Mouse (Mus musculus) lung, postnatal 4 days (tissue): ENCODE data around the gene Lrrc56.
A peak's percentile ranks its signal among the peaks of the same experiment; 100 is the strongest.

Experiments used
- DNase-seq, 2 experiments: peaks; one replicate each; pipeline ENCODE4 v3.0.0; 2021

Lrrc56 gene

DNA sequence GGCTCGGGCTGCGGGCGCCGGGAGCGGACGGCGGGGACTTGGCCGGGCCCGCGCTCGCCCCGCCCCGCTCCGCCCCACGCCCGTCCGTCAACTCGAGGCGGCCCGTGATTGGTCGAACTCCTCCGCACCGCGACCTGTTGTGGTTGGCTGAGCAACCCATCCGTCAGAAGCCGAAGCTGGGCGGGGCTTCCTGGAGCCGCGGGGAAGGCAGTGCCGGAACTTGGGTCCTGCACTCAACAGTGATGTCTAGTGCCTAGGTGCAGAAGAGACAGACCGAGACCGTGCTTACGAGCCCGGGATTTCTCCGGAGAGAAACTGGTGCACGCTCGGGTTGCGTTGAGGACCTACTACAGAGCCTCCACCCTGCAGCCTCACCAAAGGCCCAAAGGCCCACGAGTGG is at the start of gene Lrrc56, which contains the start of gene Hras:
Lrrc56 (plus strand) TSS at position 210 of the 400 bp plus-strand sequence.
Hras (minus strand) TSS at position 58 of the 400 bp plus-strand sequence.
- peak; percentile 98 to 99 for DNase-seq

DNA sequence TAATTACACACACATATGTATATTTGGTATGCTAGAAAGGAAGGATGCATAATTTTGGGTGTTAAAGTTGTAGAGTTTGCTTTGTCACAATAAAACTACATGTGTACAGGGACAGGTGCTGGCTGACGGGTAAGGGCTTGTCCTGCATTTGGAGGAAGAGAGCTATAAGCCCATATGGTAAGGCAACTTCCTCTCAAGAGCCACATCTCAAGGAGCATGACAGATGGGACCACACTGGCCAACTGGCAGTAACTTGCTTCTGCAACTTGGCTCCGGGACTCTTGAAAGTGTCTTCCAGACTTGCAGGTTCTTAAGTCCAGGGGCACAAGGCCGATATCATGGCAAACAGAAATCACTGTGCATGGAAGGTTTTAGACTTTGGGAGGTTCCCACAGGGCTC is 49.3 kb upstream of the Lrrc56 start:
- no peak for DNase-seq

DNA sequence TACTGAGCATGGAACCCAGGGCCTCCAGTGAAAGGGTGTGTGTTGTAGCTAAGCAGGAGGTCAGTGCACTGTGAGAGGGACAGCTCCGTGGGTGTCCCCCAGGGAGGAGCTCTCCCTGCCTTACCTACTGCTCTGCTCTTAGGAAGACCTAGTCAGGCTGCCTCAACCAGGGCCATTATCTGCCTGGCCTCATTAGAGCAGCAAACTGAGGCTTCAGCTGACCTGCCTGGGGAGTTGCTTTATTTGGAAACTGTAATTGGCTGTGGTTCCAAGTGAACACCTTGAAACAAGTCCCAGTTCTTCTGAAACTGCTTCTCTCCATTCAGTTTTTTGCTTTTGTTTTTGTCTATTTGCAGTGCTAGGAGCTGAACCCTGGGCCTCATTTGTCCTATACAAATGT is 48.6 kb upstream of the Lrrc56 start:
- DNase-seq: no peak

DNA sequence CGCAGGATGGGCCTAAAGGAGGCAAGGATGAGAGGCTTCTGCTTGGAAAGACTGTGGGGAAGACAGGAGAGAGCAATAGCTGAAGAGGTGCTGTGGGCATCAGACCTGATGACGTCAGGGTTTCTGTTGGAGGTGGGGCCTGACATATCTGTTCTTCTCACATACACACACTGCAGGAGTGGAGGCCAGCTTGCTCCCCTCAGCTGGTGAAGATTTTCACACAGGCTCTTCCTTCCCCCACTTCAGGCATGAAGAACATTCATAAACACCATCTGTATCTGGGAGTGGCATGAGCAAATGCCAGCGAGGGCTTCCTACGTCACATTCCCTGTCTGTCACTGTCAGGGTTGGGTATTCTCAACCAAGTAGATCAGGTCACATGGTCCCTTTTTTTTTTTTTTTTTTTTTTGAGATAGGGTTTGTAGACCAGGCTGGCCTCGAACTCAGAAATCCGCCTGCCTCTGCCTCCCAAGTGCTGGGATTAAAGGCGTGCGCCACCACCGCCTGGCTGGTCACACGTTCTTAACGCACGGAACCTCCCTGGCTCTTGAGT is 47.8 kb upstream of the Lrrc56 start:
- DNase-seq: no peak

DNA sequence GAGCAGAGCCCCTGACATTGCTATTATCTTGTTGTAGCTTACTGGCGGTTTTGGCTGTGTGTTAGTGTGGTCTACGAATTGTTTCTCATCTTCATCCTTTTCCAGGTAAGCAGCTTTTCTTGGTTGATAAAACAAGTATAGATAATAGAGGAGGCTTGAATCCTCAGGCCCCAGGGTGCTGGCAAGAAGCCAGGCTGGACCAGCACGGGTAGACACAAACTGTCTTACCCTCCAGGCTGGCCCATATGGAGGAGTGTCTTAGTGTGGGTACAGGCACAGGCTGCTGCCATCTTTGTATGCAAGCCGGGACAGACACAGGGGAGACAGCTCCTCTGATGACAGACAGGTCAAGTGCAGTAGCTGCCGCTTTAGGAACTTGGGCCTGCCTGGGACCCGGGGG is 46.9 kb upstream of the Lrrc56 start:
- no peak for DNase-seq

DNA sequence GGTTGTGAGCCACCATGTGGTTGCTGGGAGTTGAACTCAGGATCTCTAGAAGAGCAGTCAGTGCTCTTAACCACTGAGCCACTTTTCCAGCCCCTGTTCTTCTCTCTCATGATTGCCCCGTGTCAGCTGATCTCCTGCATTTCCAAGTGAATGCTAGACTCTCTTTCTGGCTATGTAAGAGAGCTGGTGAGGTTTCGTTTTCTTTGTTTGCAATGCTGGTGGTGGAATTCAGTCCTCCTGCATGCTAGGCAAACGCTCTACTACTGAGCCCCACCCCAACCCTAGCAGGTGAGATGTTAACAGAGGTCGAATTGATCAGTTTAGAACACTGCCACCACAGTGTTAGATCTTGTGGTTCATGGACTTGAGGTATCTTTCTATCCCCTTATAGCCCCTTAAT is 45.3 kb upstream of the Lrrc56 start:
- DNase-seq: no peak

DNA sequence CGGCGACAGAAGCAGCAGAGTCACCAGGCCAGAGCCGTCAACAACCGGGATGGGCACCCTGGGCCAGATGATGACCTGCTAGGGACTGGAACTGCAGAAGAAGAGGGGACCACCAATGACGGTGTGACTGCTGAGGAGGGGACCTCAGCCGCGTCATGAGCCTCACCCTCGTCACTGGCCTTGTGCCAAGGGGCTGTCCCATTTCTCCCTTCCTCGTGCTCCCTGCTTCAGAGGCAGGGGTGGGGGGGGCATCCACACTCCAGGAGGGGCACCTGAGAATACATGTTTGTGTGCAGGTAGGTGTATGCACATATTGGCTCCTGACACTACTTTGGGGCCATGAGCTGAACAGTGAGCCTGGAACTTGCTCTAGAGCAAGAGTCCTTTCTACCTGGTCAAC is 38.6 kb upstream of the Lrrc56 start:
- DNase-seq: no peak

DNA sequence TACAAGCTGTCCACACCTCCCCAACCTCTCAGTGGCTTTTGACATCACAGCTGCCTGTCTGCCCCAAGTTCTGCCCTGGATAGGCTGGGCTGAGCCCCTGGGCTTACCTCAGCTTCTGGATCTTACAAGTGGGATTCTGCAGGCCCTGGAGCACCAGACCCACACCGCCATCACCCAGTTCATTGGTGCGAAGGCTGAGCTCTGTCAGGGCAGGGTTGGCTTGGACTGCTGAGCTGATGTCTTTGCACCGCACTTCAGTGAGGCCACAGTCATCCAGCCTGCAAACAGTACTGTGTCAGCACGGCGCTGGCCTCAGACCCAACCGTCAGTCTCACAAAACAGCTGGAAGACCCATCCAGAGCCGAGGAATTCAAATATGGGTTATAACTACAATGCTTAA is 29.6 kb upstream of the Lrrc56 start:
- DNase-seq: no peak

DNA sequence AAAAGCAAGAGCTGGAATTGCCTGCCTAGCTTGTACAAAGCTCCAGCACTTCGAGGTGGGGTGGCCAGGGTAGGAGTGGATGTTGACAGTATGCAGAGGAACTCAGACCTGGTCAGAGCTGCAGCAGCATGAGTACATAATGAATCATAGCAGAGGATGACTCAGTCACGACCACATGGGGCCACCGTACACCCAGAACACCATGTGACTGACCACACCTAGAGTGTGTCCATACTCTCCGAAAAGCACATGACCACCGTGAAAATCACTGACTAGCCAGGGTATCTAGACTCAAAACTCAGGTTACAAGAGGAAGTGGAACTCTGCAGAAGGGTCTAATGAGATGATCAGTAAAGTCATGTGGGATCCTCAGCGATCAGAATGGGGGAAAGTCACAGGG is 29.1 kb upstream of the Lrrc56 start:
- peak in 1 of 2 experiments; percentile 33 for DNase-seq

DNA sequence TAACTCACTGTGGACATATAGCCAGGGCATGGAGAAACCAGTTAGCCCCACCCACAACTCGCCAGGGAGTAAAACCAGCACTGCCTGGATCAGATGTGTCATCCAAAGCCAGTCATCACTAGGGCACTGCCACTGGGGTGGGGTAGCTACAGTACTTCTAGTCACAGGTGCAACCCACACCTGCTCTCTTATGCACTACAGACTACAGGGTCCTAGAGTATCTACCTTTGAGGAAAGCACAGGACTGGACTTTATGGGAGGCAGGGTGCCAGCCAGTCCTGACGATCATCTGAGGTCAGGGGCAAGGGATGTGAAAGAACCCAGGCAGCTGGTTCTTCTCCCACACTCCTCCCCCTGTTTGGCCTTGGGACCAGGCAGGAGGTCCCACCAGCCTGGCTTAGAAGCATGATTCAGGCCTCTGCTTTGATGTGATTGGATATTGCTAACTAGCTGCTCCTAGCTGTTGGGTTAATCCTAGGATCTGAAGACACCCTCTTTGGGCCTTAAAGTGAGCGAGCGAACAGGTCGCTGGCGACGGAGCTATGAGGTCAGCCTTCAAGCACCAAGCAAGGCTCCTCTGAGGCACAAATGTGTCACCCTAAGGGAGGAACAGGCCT is 25.9 kb upstream of the Lrrc56 start:
- DNase-seq: peak; percentile 59 to 81

DNA sequence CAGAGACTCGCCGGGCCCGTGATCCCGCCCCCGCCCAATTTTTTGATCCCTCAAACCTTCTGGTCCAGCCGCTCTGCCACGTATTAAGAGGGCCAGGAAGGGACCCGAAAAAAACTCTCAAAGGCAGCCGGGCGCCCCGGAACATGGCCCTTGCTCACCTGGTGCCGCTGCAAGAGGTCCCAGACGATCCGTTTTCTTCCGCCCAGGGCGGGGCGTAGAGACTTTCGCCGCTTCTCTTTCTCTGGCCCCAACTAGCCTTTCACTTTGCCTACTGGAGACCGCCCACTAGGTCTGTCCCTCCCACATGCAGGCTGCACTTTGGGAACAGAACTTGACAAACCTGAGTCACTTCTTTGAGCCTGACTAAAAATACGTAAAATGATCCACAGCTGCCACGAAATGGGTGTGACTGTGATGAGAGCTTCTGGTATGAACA is 25.4 kb upstream of the Lrrc56 start:
- DNase-seq: peak; percentile 80 to 86

DNA sequence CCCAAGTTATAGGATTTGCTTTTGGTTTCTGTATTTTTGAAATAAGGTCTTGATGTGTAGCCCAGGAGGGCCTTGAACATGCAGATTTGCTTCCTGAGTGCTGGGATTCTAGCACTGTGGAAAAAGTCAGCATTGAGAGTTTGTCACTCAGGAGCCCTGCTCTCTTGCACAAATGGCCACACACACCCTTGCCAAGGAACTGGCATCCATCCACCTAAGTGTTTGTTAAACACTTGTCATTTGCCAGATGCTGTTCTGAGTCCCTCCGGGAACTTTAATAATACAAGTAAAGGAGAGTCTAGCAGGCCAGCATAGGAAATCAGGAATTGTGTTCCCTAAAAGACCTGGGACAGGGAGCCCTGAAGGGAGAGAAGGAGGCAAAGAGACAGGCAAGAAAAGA is 24.7 kb upstream of the Lrrc56 start:
- peak in 1 of 2 experiments; percentile 57 for DNase-seq

DNA sequence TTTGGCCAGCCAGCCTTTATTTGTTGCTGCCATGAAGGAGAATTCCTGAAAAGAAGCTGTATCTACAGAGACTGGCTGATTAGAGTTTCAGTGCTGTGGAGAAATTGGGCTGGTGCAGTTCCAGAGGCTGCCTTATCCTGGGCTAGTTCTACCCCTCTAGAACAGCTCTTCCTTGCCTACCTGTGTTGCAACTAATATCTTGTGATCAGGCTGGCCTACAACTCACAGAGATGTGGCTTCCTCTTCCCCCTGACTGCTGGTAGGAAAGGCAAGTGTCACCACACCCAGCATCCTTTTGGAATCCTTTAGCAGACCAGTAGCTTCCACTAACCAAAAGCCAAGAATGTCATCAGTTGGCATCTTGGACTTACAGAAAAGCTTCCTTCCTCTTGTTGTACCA is 24.1 kb upstream of the Lrrc56 start:
- no peak for DNase-seq

DNA sequence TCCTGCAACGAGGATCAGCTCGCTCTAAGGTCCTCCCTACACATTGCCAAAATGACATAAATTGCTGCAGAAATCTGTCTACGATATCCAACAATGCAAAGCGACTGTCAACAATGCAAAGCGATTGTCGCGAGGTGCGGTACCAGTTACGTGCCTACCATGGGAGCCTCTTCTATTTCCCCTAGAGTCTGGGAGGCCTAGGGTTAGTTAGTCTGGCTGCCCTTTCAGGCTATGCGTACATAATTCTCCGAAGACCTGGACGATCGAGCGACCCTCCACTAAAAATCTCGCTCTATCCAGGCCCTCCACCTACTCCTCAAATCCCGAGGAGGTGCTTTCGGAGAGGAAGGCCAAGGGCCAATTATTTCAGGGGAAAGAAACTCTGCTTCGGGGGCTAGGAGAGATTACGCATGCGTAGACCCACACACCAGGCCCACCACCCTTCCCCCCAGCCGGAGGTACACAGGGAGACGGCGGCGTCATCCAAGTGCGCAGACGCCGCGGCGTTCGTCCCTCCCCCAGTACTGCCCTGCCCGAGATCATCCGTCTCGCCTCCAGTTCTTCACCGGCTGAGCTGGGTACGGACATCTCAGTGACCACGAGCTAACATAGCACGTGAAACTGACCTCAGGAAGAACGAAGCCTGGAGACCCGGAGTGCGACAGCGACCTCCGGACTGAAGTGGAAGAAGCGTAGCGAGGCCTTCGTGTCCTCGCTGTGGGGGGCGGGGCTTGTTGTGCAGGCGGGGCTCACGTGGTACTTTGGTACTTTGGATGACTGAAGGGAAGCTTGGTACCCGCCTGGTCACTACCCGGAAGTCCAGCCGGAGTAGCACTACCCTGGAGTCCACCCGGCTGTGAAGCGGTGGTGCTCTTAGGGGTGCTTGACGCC is 21.6 kb upstream of the Lrrc56 start, which contains the start of gene Rnh1:
Rnh1 (minus strand) TSS at position 742 of the 891 bp plus-strand sequence.
- peak; percentile 92 to 94 for DNase-seq

DNA sequence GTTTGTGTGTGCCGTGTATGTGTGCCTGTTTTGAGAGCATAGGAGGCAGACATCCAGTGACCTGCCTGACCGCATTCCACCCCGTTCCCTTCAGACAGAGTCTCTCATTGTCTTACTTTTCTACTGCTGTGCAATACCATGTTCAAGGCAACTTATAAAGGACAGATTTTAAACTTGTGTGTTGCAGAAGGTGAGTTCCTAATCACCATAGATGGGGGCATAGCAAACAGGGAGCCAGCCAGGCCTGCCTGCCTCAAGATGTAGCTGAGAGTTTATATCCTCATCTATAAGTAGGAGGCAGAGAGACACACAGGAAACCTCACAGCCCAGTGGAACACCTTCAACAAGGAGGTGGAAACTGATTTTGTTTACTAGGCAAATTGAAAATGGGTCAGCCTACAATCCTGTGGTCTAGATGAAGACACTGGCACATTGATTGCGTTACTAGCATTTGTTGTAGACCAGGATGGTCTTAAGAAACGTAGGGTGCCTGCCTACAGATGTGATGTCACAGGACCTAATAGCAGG is 20.6 kb upstream of the Lrrc56 start:
- DNase-seq: no peak

DNA sequence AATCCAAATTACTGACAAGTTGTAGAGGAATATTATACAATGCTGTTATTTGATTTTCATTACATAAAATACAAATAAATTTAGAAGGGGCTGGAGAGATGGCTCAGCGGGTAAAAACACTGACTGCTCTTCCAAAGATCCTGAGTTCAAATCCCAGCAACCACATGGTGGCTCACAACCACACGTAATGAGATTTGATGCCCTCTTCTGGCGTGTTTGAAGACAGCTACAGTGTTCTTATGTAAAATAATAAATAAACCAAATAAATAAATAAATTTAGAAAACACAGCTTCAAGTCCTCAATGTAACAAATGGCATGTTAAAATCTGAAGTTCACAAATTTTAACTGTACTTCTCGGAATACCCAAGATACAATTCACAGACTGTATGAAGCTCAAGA is 18.9 kb upstream of the Lrrc56 start:
- no peak for DNase-seq

DNA sequence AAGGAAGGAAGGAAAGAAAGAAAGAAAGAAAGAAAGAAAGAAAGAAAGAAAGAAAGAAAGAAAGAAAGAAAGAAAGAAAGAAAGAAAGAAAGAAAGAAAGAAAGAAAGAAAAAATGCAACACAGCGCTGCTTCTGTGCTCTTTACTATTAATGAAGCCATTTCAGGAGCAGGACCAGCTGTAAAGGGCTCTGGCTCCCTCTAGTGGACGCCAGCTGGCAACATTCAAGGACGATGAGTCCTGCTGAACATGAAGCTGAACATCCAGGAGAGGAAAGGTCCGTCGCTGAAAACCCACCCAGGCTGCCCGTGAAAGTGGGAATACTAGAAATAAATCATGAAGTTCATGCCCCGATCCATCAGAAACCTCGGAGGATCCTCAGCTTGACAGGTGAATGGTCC is 17.8 kb upstream of the Lrrc56 start:
- DNase-seq: peak; percentile 84 to 91

DNA sequence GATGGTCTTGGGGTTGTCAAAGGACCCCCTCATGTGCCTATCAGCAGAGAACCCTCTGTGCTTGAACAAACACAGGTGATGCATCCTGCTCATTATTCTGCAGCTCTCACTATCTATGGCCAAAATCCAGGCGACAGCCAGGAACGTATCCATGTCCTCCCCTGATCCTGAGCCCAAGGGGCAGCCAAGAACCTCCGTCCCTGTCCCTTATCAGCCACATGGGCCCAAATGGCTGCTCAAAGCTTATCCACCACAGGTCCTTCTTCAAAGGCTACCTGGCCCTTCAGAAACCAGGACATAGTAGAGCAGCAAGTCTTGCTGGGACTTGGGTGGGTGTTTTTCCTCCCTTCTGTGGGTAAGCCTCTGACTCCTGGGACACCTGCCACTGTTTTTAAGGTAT is 5.8 kb upstream of the Lrrc56 start:
- DNase-seq: no peak

DNA sequence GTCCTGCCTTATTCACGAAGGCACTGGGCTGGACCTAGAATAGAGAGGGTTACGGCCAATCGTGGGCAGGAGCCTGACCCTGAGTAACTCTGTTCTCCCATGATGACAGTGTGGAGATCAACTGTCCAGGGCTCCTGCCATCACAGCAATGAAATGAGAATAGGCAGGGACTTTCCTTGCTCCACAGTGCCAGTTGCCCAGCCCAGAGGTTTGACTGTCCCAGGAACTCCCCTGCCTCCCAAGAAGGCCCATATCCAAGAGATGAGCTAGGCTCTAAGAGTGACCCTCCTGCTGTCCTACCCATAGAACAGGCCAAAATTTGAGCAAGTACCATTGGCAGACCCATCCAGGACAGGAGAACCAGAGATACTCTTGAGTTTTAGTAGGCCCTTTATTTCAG is 5.2 kb upstream of the Lrrc56 start:
- no peak for DNase-seq

DNA sequence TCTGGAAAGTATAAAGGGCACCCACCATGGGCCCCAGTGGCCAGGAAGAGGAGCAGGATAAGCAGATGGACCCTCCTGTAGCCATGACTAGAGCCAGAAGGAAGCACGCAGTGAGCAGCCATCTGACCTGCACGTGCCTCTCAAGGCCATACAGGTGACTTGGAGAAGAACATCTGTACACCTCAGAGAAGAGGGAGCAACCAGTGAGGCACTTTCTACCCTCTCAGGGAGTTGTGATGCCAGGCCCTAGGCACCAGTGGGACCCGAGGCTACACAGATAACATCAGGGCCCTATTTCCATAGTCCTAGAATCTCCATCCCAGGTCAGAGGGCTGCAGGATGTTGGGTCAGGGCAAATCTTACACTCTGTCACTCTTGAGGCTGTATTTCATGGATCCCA is 3.7 kb upstream of the Lrrc56 start:
- no peak for DNase-seq

DNA sequence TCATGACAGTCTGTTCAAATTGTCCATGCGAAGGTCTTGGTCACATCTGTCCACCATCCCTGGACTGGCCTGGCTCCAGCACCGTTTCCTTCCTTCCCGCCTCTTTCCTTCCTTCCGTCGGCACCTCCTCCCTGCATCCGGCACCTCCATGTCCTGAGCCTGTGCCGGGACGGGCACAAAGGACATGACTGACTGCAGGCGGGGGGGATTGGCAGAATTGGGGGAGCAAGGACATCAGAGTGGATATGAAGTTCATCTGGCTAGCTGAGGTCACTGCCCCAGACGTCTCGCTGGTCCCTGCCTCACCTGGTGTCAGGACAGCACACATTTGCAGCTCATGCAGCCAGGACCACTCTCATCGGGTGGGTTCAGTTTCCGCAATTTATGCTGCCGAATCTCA is 2.9 kb upstream of the Lrrc56 start:
- peak; percentile 49 to 69 for DNase-seq

DNA sequence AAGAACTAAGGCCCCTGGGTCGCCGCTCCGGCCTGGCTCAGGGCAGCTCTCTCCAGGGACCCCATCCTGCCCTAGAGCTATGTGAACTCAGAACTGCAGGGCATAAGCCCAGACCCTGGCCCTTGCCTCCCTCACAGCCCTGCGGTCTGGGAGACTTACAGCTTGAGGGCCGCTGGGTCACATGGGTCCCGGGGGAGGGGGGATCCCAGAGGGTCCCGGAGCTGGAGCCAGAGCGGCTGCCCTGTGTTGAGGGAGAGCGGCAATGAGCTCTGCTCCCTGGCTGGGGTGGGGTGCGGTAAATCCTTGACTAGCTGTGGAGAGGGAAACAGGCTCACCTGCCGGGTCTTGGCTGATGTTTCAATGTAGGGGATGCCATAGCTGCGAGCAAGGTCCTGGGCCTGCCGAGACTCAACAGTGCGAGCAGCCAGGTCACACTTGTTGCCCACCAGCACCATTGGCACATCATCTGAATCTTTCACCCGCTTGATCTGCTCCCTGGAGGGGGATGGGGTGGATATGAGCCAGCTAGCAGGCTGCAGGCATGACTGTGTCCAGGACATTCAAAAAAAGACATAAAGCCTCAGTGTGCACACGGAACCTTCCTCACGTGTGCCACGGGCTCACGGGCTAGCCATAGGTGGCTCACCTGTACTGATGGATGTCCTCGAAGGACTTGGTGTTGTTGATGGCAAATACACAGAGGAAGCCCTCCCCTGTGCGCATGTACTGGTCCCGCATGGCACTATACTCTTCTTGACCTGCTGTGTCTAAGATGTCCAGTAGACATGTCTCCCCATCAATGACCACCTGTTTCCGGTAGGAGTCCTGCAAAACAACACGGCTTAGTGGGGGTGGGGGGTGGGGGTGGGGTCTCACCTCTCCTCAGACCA is 1.9 kb upstream of the Lrrc56 start:
- DNase-seq: no peak
